Mouse (Mus musculus): ENCODE measurements around the gene E2f1.

- no peak for TF ChIP-seq CTCF (IDR thresholded peaks at IDR 0.05; ENCODE audit: low read depth)
- TF ChIP-seq EP300 (IDR thresholded peaks at IDR 0.05; ENCODE audit: low read depth): no peak
These were observed 15.4 kb upstream of the E2f1 start for GRCm38 (mm10) chr2:154584931-154585601.

All from heart, postnatal 0 days (tissue).